12 mouse cellular contexts compared by ENCODE assay signal in the genomic region with DNA sequence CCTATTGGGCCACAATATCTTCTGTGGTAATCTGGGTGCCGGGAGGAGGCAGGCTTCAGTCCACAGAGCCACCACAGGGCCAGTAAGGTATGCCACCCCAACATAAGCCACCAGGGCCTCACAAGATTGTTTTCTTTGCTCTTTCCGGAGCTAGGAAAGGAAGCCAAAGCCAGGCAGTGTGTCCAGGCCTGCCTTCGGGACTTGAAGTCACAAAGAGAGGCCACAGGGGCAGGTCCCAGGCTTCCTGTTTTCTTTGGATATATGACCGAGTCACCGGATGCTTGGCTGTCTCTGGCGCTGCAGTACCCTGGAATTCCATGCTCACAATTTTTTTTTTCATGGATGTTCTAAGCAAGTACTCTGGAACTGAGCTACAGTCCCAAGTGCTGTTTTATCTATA. TPM values are rescaled to one million over a fixed set of nuclear protein-coding genes. Genes with fewer than 3 reads are reported as not detected.
DNase-seq lines count a peak whose midpoint lies in the region; ATAC-seq and TF ChIP-seq lines count a peak whose summit lies in the region.
"Had no signal": no experiment of that assay in that cellular context is flagged by ENCODE, and none has a peak within 500 bp of the region (broad histone marks: within the 10 kb centered on the region; RNA-seq: fewer than 3 reads in every experiment).

No protein-coding gene starts in this region.

- no peaks in the 10 kb centered on the region for H3K36me3 ChIP-seq in liver, embryonic 11.5 days (ENCODE audit: control insufficient read depth, insufficient read depth, low read length)
- H3K36me3 ChIP-seq in limb, embryonic 14.5 days (ENCODE audit: control insufficient read depth, insufficient read depth, low read length), result no peaks in the 10 kb centered on the region
- H3K36me3 ChIP-seq: stomach, embryonic 15.5 days had no signal

- WGBS in liver, embryonic 11.5 days, result 56% methylated on average over 6 of the region's 6 CpGs
- 59% methylated on average over 6 of the region's 6 CpGs for WGBS in limb, embryonic 14.5 days

- H3K27me3 ChIP-seq in liver, embryonic 11.5 days (replicated peaks; ENCODE audit: control insufficient read depth, insufficient read depth, low read length), result no peaks in the 10 kb centered on the region
- no peaks in the 10 kb centered on the region for H3K27me3 ChIP-seq in limb, embryonic 14.5 days (ENCODE audit: control insufficient read depth, insufficient read depth, low read length)
- H3K27me3 ChIP-seq: stomach, embryonic 15.5 days had no signal

- peak; percentile 17 for DNase-seq in liver
- DNase-seq in liver, embryonic 11.5 days (ENCODE audit: low spot score), result no peak
- DNase-seq in heart, postnatal 25 days (ENCODE audit: low spot score), result peak; percentile 73
- peak; percentile 30 for DNase-seq in limb, embryonic 14.5 days (ENCODE audit: low spot score)
- DNase-seq in frontal cortex, postnatal 14 days (ENCODE audit: low spot score in 2 of 2), result no peak
- no peak for DNase-seq in ovary, postnatal 36 days (ENCODE audit: low spot score)
- DNase-seq in layer of hippocampus, adult 9-11 months, result no peak
- no peak for DNase-seq in frontal cortex, postnatal 10 days (ENCODE audit: low spot score in 2 of 2)

- no peak overlapping the region for H3K27ac ChIP-seq in liver, embryonic 11.5 days (ENCODE audit: low read depth, low read length)
- H3K27ac ChIP-seq in limb, embryonic 14.5 days (replicated peaks; ENCODE audit: low read depth, low read length), result no peak overlapping the region
- H3K27ac ChIP-seq: stomach, embryonic 15.5 days had no signal

- peaks cover 3% of the 10 kb centered on the region; the same call in 1 of the 2 replicates for H3K9me3 ChIP-seq in liver, embryonic 11.5 days (ENCODE audit: control insufficient read depth, low read length)
- no peaks in the 10 kb centered on the region for H3K9me3 ChIP-seq in limb, embryonic 14.5 days (ENCODE audit: control insufficient read depth, low read length)
- H3K9me3 ChIP-seq: stomach, embryonic 15.5 days had no signal

- no peak for TF ChIP-seq POLR2A in limb, embryonic 14.5 days (IDR thresholded peaks at IDR 0.05; ENCODE audit: borderline replicate concordance, extremely low read depth, insufficient read depth, insufficient read length)

- intact Hi-C loops in heart, postnatal 25 days (cut with DNase I), result no loop called here

- no peak overlapping the region for H3K9ac ChIP-seq in liver, embryonic 11.5 days (ENCODE audit: low read depth, low read length)
- no peak overlapping the region for H3K9ac ChIP-seq in limb, embryonic 14.5 days (ENCODE audit: low read depth, low read length, severe bottlenecking)
- H3K9ac ChIP-seq: stomach, embryonic 15.5 days had no signal

- no peak; the same call in 1 of the 2 replicates for ATAC-seq in liver, embryonic 11.5 days (replicated peaks; ENCODE audit: low FRiP score)
- no peak for ATAC-seq in limb, embryonic 14.5 days (ENCODE audit: low FRiP score, low read depth)

- no peak overlapping the region for H3K4me2 ChIP-seq in liver, embryonic 11.5 days
- H3K4me2 ChIP-seq in limb, embryonic 14.5 days (replicated peaks; ENCODE audit: low read depth, low read length, severe bottlenecking), result no peak overlapping the region
- H3K4me2 ChIP-seq: stomach, embryonic 15.5 days had no signal

- no peak overlapping the region for H3K4me3 ChIP-seq in liver, embryonic 11.5 days (ENCODE audit: low read depth, low read length)
- H3K4me3 ChIP-seq in limb, embryonic 14.5 days (replicated peaks; ENCODE audit: low read length), result no peak overlapping the region
- H3K4me3 ChIP-seq: stomach, embryonic 15.5 days had no signal

- H3K4me1 ChIP-seq in liver, embryonic 11.5 days (replicated peaks; ENCODE audit: control insufficient read depth, insufficient read depth, low read length), result no peaks in the 10 kb centered on the region; the same call in 1 of the 2 replicates
- H3K4me1 ChIP-seq in limb, embryonic 14.5 days (ENCODE audit: control insufficient read depth, insufficient read depth, low read length), result no peaks in the 10 kb centered on the region

RNA-seq across cellular contexts. Expression of gene Dock6, which starts 5.6 kb away (rescaled TPM):
- 14.9 and 21.6 TPM in 2 replicates for polyA plus RNA-seq in liver, embryonic 11.5 days (2014; fragmentation: Nextera tagmentation; extraction: Ambion mirVana)
- 10 to 100 TPM; 34.9 to 36.9 TPM for total RNA-seq in heart, postnatal 25 days (2021)
- 155 and 191 TPM in 2 replicates for polyA plus RNA-seq in limb, embryonic 14.5 days (2012; rRNA removed)
- 31.6 and 38.8 TPM in 2 replicates for polyA plus RNA-seq in limb, embryonic 14.5 days (2014; fragmentation: Nextera tagmentation; extraction: Ambion mirVana)

RNA-seq across cellular contexts. Expression of gene Angptl8, which starts 22.8 kb away (rescaled TPM):
- polyA plus RNA-seq in liver, embryonic 11.5 days (2014; fragmentation: Nextera tagmentation; extraction: Ambion mirVana), result 16.1 and 17.4 TPM in 2 replicates
- total RNA-seq in heart, postnatal 25 days (2021), result not detected
- 0.17 TPM in 1 of 2 replicates, not detected in the other for polyA plus RNA-seq in limb, embryonic 14.5 days (2012; rRNA removed)
- 0.44 and 1.1 TPM in 2 replicates for polyA plus RNA-seq in limb, embryonic 14.5 days (2014; fragmentation: Nextera tagmentation; extraction: Ambion mirVana)
- total RNA-seq: left cerebral cortex, adult 8-10 months; neutrophil, adult 5-6 weeks had no signal
- polyA plus RNA-seq: brain, embryonic 14.5 days had no signal

RNA-seq across cellular contexts. Expression of gene Kank2, which starts 59.5 kb away (rescaled TPM):
- polyA plus RNA-seq in liver, embryonic 11.5 days (2014; fragmentation: Nextera tagmentation; extraction: Ambion mirVana), result 4.7 and 6.7 TPM in 2 replicates
- total RNA-seq in heart, postnatal 25 days (2021), result 10 to 100 TPM; 52.5 to 58.0 TPM
- 38.6 and 49.6 TPM in 2 replicates for polyA plus RNA-seq in limb, embryonic 14.5 days (2012; rRNA removed)
- 13.1 and 15.0 TPM in 2 replicates for polyA plus RNA-seq in limb, embryonic 14.5 days (2014; fragmentation: Nextera tagmentation; extraction: Ambion mirVana)

RNA-seq across cellular contexts. Expression of gene Rab3d, which starts 59.9 kb away (rescaled TPM):
- 5.7 and 7.3 TPM in 2 replicates for polyA plus RNA-seq in liver, embryonic 11.5 days (2014; fragmentation: Nextera tagmentation; extraction: Ambion mirVana)
- total RNA-seq in heart, postnatal 25 days (2021), result 10 to 100 TPM in 1 of 2 experiments, 1 to 10 TPM in 1; 9.2 to 12.1 TPM
- 30.1 and 30.7 TPM in 2 replicates for polyA plus RNA-seq in limb, embryonic 14.5 days (2012; rRNA removed)
- 32.5 and 36.3 TPM in 2 replicates for polyA plus RNA-seq in limb, embryonic 14.5 days (2014; fragmentation: Nextera tagmentation; extraction: Ambion mirVana)

Comparison
In these comparisons a context has a peak if more than half of its experiments do, and no peak if none do; other contexts are left out.
1. DNase-seq: peak in liver (single experiment), heart, postnatal 25 days (single experiment) and limb, embryonic 14.5 days (single experiment); none in liver, embryonic 11.5 days (single experiment), frontal cortex, postnatal 14 days (0 of 2), ovary, postnatal 36 days (single experiment), layer of hippocampus, adult 9-11 months (single experiment) and frontal cortex, postnatal 10 days (0 of 2).